Mouse (Mus musculus): Measurements from ENCODE around the gene Ccdc121.

GRCm38 (mm10) chr1:181555475-181555874 is 44.2 kb upstream of the Ccdc121 start:
- TF ChIP-seq CTCF (IDR thresholded peaks at IDR 0.05; ENCODE audit: control insufficient read depth, insufficient read depth, low read length) (no peak), POLR2A (IDR thresholded peaks at IDR 0.05; ENCODE audit: borderline replicate concordance, control insufficient read depth, low read depth, low read length) (no peak)

All from bone marrow, adult 2 months (tissue).